Mouse (Mus musculus) heart, adult 2 months (tissue): Measurements from ENCODE around the gene Agap3. TPM values are rescaled to one million over a fixed set of nuclear protein-coding genes. Genes with fewer than 3 reads are reported as not detected.

ENCODE experiments used
- DNase-seq, 2 experiments: peaks; one replicate each; pipeline ENCODE4 v3.0.0; 2021
- H3K27ac ChIP-seq: fragments of 200-600 bp; 2 replicates; pipeline ENCODE4 v1.8.1; 2022
- H3K27me3 ChIP-seq: fragments of 200-500 bp; 2 replicates; pipeline ENCODE4 v1.6.1; 2012; ENCODE audit warnings: mild to moderate bottlenecking, low read length, inconsistent platforms, mixed read lengths; ENCODE audit not compliant: control insufficient read depth, insufficient read depth
- H3K36me3 ChIP-seq: fragments of 200-500 bp; 2 replicates; pipeline ENCODE4 v1.6.1; 2012; ENCODE audit warnings: low read length, inconsistent platforms; ENCODE audit not compliant: control insufficient read depth, insufficient read depth
- H3K4me1 ChIP-seq: fragments of 200-500 bp; 2 replicates; pipeline ENCODE4 v1.6.1; 2011; ENCODE audit warnings: low read length; ENCODE audit not compliant: control insufficient read depth, insufficient read depth
- H3K4me3 ChIP-seq: fragments of 200-600 bp; 2 replicates; pipeline ENCODE4 v1.8.1; 2022
- H3K79me2 ChIP-seq: fragments of 200-500 bp; replicated peaks from 2 replicates; pipeline ENCODE4 v1.6.1; 2012; ENCODE audit warnings: mild to moderate bottlenecking, inconsistent platforms, low read length, moderate library complexity, mixed read lengths; ENCODE audit not compliant: control insufficient read depth, insufficient read depth
- H3K9ac ChIP-seq: fragments of 200-500 bp; 2 replicates; pipeline ENCODE4 v1.6.1; 2012; ENCODE audit warnings: low read depth, mild to moderate bottlenecking, control low read depth, inconsistent platforms, low read length, mixed read lengths
- CTCF ChIP-seq: fragments of 200-600 bp; IDR thresholded peaks from 2 replicates; pipeline ENCODE4 v1.8.1; 2022; ENCODE audit warnings: antibody characterized with exemption, mild to moderate bottlenecking, moderate library complexity
- EP300 ChIP-seq: fragments of 200-500 bp; IDR thresholded peaks from 2 replicates; pipeline ENCODE4 v1.6.1; 2011; ENCODE audit warnings: low read depth, low read length, control low read depth; ENCODE audit not compliant: insufficient read depth
- POLR2A ChIP-seq: fragments of 200-500 bp; IDR thresholded peaks from 2 replicates; pipeline ENCODE4 v1.6.1; 2011; ENCODE audit warnings: mild to moderate bottlenecking, low read depth, low read length, control low read depth; ENCODE audit not compliant: insufficient read depth
- WGBS: fragments of 180-500 bp; shearing (Covaris S2); methylation state at CpG from one replicate; pipeline ENCODE4 v1.1.7; 2018; 5-methylcytosine and 5-hydroxymethylcytosine counted together
- intact Hi-C: fragments of 180-260 bp; cut with DNase I; formaldehyde crosslinking; loops from one replicate; pipeline ENCODE4 v1.15.1; 2025
- polyA plus RNA-seq: library from polyadenylated mRNA; depleted of rRNA; stranded (reverse); fragments of >200 nt; gene quantifications from 2 replicates; pipeline ENCODE4 v1.2.3, GENCODE M21; 2012
- total RNA-seq, 2 experiments: library from RNA; stranded (reverse); gene quantifications; 2 replicates each; pipeline ENCODE4 v1.2.3; 2021

Agap3 gene
- total and polyA plus RNA-seq, 3 experiments = 88.4 to 103 (median 102) TPM

DNA sequence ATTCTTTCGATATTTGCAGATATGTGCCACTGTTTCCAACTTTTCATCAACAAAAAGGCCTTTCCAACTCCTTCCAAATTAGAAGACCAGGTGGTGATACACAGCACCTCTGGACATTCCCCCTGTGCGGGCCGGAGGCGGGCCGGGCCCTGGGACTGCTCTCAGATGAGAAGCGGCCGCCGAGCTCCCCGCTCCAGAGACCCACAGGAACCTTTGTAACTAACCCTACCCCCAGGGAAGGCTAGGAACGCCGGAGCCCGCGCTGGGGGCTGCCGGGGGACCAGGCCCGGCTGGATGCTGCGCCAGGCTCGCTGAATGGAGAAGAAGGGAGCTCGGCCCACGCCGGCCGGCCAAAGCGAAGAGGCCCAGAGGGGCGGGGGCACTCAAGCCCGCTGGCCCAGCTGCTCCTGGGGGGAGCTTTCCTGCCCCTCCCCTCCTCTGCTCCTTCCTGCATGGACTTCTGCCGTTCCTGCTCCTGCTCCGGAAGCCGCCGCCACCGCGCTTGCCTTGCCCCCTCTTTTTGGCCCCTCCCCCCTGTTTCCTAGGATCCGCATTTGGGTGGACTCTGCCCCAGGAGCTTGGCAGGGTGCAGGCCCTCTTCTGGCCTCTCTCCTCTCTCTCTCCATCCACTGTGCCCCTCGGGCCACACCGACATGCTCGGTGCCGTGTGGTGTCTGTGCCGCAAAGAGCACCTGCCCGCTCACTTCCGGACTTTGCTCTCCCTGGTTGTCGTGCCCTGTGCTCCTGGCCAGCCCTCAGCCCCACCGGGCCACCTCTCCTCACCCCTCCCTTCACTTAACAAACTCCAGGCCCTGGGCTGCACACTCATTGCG is 30.5 kb downstream of the Agap3 start:
- intact Hi-C loops = no loop called here

DNA sequence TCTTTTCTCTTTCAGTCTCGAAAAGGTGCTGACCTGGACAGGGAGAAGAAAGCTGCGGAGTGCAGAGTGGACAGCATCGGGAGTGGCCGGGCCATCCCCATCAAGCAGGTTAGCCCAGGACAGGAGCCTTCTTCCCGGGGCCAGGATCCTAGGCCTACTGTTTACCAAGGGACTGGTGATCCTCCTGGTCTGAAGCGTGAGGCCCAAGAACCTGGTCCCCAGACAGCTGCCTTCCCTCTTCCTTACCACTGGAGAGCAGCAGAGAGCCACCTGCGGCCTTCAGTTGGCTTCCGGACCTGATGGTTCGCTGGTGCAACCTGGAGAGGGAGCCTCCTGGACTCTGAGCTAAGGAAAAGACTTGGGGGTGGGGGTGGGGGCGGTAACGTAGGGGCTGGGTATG is 31.3 kb downstream of the Agap3 start:
- WGBS = 45% methylated on average over 11 of the region's 11 CpGs
- intact Hi-C loops = no loop called here
- peaks cover 3% of the 10 kb centered on the region for H3K4me1 ChIP-seq
- no peaks in the 10 kb centered on the region for H3K79me2 ChIP-seq
- TF ChIP-seq EP300 = 0 out of 2 replicates have a peak, but pooled peaks have one; percentile 49
- TF ChIP-seq POLR2A = no peak
- TF ChIP-seq CTCF = peak; percentile 77
- no peaks in the 10 kb centered on the region for H3K36me3 ChIP-seq
- H3K4me3 ChIP-seq = no peak overlapping the region
- H3K27me3 ChIP-seq = no peaks in the 10 kb centered on the region
- DNase-seq = peak; percentile 45 to 46
- no peak overlapping the region for H3K27ac ChIP-seq
- H3K9ac ChIP-seq = no peak overlapping the region

More for the DNA sequence above, 30.5 kb downstream of the Agap3 start:
- no peaks in the 10 kb centered on the region for H3K79me2 ChIP-seq
- 71% methylated on average over 35 of the region's 41 CpGs for WGBS
- no peak overlapping the region for H3K9ac ChIP-seq
- no peak for DNase-seq
- no peak for TF ChIP-seq EP300
- TF ChIP-seq POLR2A = no peak
- TF ChIP-seq CTCF = no peak
- no peak overlapping the region for H3K4me3 ChIP-seq
- no peaks in the 10 kb centered on the region for H3K27me3 ChIP-seq
- no peak overlapping the region for H3K27ac ChIP-seq
- H3K36me3 ChIP-seq = no peaks in the 10 kb centered on the region
- H3K4me1 ChIP-seq = peaks cover 3% of the 10 kb centered on the region

DNA sequence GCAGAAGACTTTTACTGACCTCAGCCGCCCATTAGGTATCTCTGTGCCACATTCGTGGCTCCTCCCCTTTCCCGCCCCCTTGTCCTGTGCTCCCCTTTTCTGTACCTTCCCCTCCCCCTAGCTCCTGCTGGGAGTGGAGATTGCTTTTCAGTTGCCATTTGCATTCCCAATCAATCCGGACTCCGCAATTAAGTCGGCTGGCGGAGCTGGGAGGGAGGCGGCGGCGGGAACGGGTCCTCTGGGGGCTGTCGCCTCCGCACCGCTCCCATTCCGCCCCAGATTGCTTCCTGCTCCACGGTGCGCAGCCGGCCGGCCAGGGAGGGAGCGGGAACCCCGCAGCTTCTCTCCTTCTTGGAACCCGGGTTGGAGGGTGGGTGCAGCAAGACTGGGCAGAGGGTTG is 33.0 kb downstream of the Agap3 start:
- Histone ChIP-seq H3K4me1 (peaks cover 3% of the 10 kb centered on the region), H3K27me3 (no peaks in the 10 kb centered on the region), H3K36me3 (no peaks in the 10 kb centered on the region), H3K79me2 (no peaks in the 10 kb centered on the region), H3K4me3 (no peak overlapping the region), H3K9ac (no peak overlapping the region), H3K27ac (no peak overlapping the region)
- DNase-seq = no peak
- intact Hi-C loops = loop anchor here (5.0 kb wide), 1 partner anchor 68 kb away; no protein-coding TSS in a partner anchor
- TF ChIP-seq POLR2A = no peak
- no peak for TF ChIP-seq EP300
- TF ChIP-seq CTCF = no peak
- WGBS = 76% methylated on average over 22 of the region's 22 CpGs

DNA sequence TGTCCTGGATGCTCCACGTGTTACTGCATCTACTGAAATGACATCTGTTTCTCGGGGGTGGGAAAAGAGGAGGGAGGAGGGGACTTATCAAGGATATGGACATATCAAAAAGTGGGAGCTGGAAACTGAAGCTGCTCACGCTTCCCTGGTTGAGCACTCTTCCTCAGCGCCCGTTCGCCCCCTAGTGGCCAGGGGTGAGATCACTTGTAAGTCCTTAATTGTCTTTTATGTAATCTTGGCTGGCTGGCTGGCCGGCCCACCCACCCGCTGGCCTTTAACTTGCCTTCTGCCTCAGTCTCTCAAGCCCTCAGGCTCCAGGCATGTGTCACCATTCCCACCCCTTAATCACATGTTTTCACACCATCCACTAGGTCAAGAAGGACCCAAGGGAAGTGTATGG is 34.1 kb downstream of the Agap3 start:
- intact Hi-C loops = loop anchor here (2.0 to 5.0 kb wide), 2 partner anchors 69 to 165 kb away; no protein-coding TSS in a partner anchor
- WGBS = 1% methylated on average over 8 of the region's 8 CpGs
- DNase-seq = peak; percentile 85 to 91
- Histone ChIP-seq H3K79me2 (no peaks in the 10 kb centered on the region), H3K4me1 (peaks cover 3% of the 10 kb centered on the region), H3K36me3 (no peaks in the 10 kb centered on the region), H3K9ac (no peak overlapping the region), H3K4me3 (no peak overlapping the region), H3K27ac (peak overlapping the region; percentile 13; the same call in 1 of the 2 replicates), H3K27me3 (no peaks in the 10 kb centered on the region)
- TF ChIP-seq CTCF (peak; percentile 95), EP300 (no peak; the same call in 1 of the 2 replicates)

- Histone ChIP-seq H3K9ac (no peak overlapping the region), H3K27me3 (no peaks in the 10 kb centered on the region), H3K4me1 (peaks cover 3% of the 10 kb centered on the region), H3K79me2 (no peaks in the 10 kb centered on the region), H3K4me3 (no peak overlapping the region), H3K27ac (peak overlapping the region; percentile 13; the same call in 1 of the 2 replicates), H3K36me3 (no peaks in the 10 kb centered on the region)
- intact Hi-C loops = loop anchor here (2.0 to 5.0 kb wide), 2 partner anchors 69 to 164 kb away; no protein-coding TSS in a partner anchor
- no peak for DNase-seq
- TF ChIP-seq CTCF (no peak), POLR2A (no peak)
- WGBS = 89% methylated on average over 5 of the region's 5 CpGs
These were observed 34.8 kb downstream of the Agap3 start for GRCm38 (mm10) chr5:24486738-24487137.

GRCm38 (mm10) chr5:24490413-24490920 is 38.5 kb downstream of the Agap3 start:
- peaks cover 3% of the 10 kb centered on the region for H3K4me1 ChIP-seq
- intact Hi-C loops = no loop called here

More at GRCm38 (mm10) chr5:24490413-24490920, 38.5 kb downstream of the Agap3 start:
- H3K36me3 ChIP-seq = no peaks in the 10 kb centered on the region
- H3K27me3 ChIP-seq = no peaks in the 10 kb centered on the region
- no peaks in the 10 kb centered on the region for H3K79me2 ChIP-seq
- WGBS = 92% methylated on average over 14 of the region's 14 CpGs
- no peak overlapping the region for H3K4me3 ChIP-seq
- no peak for TF ChIP-seq POLR2A
- TF ChIP-seq EP300 = no peak
- TF ChIP-seq CTCF = no peak
- H3K27ac ChIP-seq = no peak overlapping the region
- no peak for DNase-seq
- no peak overlapping the region for H3K9ac ChIP-seq
